Comparison of ENCODE assay signal across 20 mouse cellular contexts in genomic region chr2:92581302-92581701, GRCm38 (mm10). TPM values are rescaled to one million over a fixed set of nuclear protein-coding genes. Genes with fewer than 3 reads are reported as not detected.
"Had no signal": no experiment of that assay in that cellular context is flagged by ENCODE, and none has a peak within 500 bp of the region (broad histone marks: within the 10 kb centered on the region; RNA-seq: fewer than 3 reads in every experiment).

No protein-coding gene starts in this region.

- ATAC-seq: liver, postnatal 0 days; lung, postnatal 0 days; midbrain, embryonic 15.5 days had no signal

- DNase-seq: liver, embryonic 13.5 days; liver, postnatal 0 days; lung, adult 2 months; lung, postnatal 14 days; lung, postnatal 36 days; right cerebral cortex, adult 18-20 months; right cerebral cortex, postnatal 25 days; right cerebral cortex, postnatal 4 days; spleen, adult 18-20 months; thymus, adult 2 months; thymus, postnatal 25 days; thymus, postnatal 4 days had no signal

- H3K9ac ChIP-seq: liver, embryonic 13.5 days; liver, embryonic 15.5 days; liver, postnatal 0 days; lung, embryonic 15.5 days; midbrain, embryonic 12.5 days; midbrain, embryonic 15.5 days; neural tube, embryonic 12.5 days had no signal

- H3K27me3 ChIP-seq: liver, embryonic 13.5 days; liver, embryonic 15.5 days; lung, embryonic 15.5 days; midbrain, embryonic 12.5 days; midbrain, embryonic 15.5 days; neural tube, embryonic 12.5 days had no signal

- H3K9me3 ChIP-seq: liver, embryonic 13.5 days; liver, embryonic 15.5 days; lung, embryonic 15.5 days; megakaryocyte, embryonic 14.5 days; midbrain, embryonic 12.5 days; midbrain, embryonic 15.5 days; neural tube, embryonic 12.5 days had no signal

- H3K4me3 ChIP-seq: liver, embryonic 13.5 days; liver, embryonic 15.5 days; lung, embryonic 15.5 days; megakaryocyte, embryonic 14.5 days; midbrain, embryonic 12.5 days; midbrain, embryonic 15.5 days; neural tube, embryonic 12.5 days had no signal

- H3K36me3 ChIP-seq: liver, embryonic 13.5 days; liver, embryonic 15.5 days; lung, embryonic 15.5 days; midbrain, embryonic 12.5 days; midbrain, embryonic 15.5 days; neural tube, embryonic 12.5 days had no signal

- H3K27ac ChIP-seq: liver, embryonic 13.5 days; liver, embryonic 15.5 days; lung, embryonic 15.5 days; macrophage; midbrain, embryonic 12.5 days; midbrain, embryonic 15.5 days; neural tube, embryonic 12.5 days had no signal

- H3K4me1 ChIP-seq: liver, embryonic 15.5 days; lung, embryonic 15.5 days; megakaryocyte, embryonic 14.5 days; midbrain, embryonic 12.5 days; midbrain, embryonic 15.5 days; neural tube, embryonic 12.5 days had no signal

- H3K4me2 ChIP-seq: liver, embryonic 13.5 days; liver, embryonic 15.5 days; lung, embryonic 15.5 days; midbrain, embryonic 12.5 days; midbrain, embryonic 15.5 days; neural tube, embryonic 12.5 days had no signal

RNA-seq across cellular contexts. Expression of gene Chst1, which starts 18.2 kb away (rescaled TPM):
- polyA plus RNA-seq: macrophage had no signal
